Mouse (Mus musculus) embryonic facial prominence, embryonic 13.5 days (tissue): ENCODE results near the gene Tnfrsf1a. TPM values are rescaled to one million over a fixed set of nuclear protein-coding genes. Genes with fewer than 3 reads are reported as not detected.
A peak's percentile ranks its signal among the peaks of the same experiment; 100 is the strongest.
"Not testable (repeated sequence)": the region's sequence is repeated elsewhere in the genome, so short reads cannot be mapped to it uniquely, and the experiment has no call there.

ENCODE experiments used
- ATAC-seq: fragments of 200-750 bp; cut with Nextera tagmentation; 2 replicates; pipeline ENCODE4 v1.8.0; 2017; ENCODE audit warnings: low read depth; ENCODE audit not compliant: insufficient number of reproducible peaks, insufficient read depth, low FRiP score, low TSS enrichment
- H3K27ac ChIP-seq: fragments of 300-500 bp; sonication (generic); 2 replicates; pipeline ENCODE4 v1.5.1; 2015; ENCODE audit warnings: moderate library complexity, mild to moderate bottlenecking, inconsistent platforms
- H3K27me3 ChIP-seq: fragments of 300-500 bp; sonication (generic); 2 replicates; pipeline ENCODE4 v1.6.1; 2015; ENCODE audit warnings: mild to moderate bottlenecking, inconsistent platforms
- H3K36me3 ChIP-seq: fragments of 300-500 bp; sonication (generic); 2 replicates; pipeline ENCODE4 v1.6.1; 2015; ENCODE audit warnings: mild to moderate bottlenecking, inconsistent platforms
- H3K4me1 ChIP-seq: fragments of 300-500 bp; sonication (generic); 2 replicates; pipeline ENCODE4 v1.6.1; 2015; ENCODE audit warnings: inconsistent platforms
- H3K4me2 ChIP-seq: fragments of 300-500 bp; sonication (generic); 2 replicates; pipeline ENCODE4 v1.6.1; 2015; ENCODE audit warnings: moderate library complexity, mild to moderate bottlenecking, inconsistent platforms
- H3K4me3 ChIP-seq: fragments of 300-500 bp; sonication (generic); 2 replicates; pipeline ENCODE4 v1.5.1; 2015; ENCODE audit warnings: mild to moderate bottlenecking, inconsistent platforms
- H3K9ac ChIP-seq: fragments of 300-500 bp; sonication (generic); 2 replicates; pipeline ENCODE4 v1.6.1; 2015; ENCODE audit warnings: mild to moderate bottlenecking, inconsistent platforms
- H3K9me3 ChIP-seq: fragments of 300-500 bp; sonication (generic); 2 replicates; pipeline ENCODE4 v1.6.1; 2016; ENCODE audit warnings: inconsistent platforms
- WGBS: fragments of 180-500 bp; shearing (Covaris S2); methylation state at CpG from one replicate; pipeline ENCODE4 v1.1.7; 2015; ENCODE audit warnings: mixed read lengths; 5-methylcytosine and 5-hydroxymethylcytosine counted together
- polyA plus RNA-seq: library from polyadenylated mRNA; unstranded; fragments of >200 nt; fragmentation: Nextera tagmentation; extraction: Ambion mirVana; gene quantifications from 2 replicates; pipeline ENCODE4 v1.2.1, GENCODE M21; 2015

Gene Tnfrsf1a
- polyA plus RNA-seq: 62.3 and 67.9 TPM in 2 replicates

GRCm38 (mm10) chr6:125348721-125349574 is at the start of gene Tnfrsf1a:
TSS of gene Tnfrsf1a (plus strand) at chr6:125349362.
- Histone ChIP-seq H3K27ac (peak within 1 kb of the TSS; percentile 91), H3K9ac (peak within 1 kb of the TSS; percentile 83), H3K9me3 (no peaks in the 10 kb centered on the region), H3K4me1 (peaks cover 54% of the 10 kb centered on the region), H3K36me3 (no peaks in the 10 kb centered on the region), H3K27me3 (no peaks in the 10 kb centered on the region), H3K4me3 (peak within 1 kb of the TSS; percentile 80), H3K4me2 (peak within 1 kb of the TSS; percentile 90)
- WGBS: 6% methylated on average over 22 of the region's 22 CpGs
- no peak for ATAC-seq

DNA sequence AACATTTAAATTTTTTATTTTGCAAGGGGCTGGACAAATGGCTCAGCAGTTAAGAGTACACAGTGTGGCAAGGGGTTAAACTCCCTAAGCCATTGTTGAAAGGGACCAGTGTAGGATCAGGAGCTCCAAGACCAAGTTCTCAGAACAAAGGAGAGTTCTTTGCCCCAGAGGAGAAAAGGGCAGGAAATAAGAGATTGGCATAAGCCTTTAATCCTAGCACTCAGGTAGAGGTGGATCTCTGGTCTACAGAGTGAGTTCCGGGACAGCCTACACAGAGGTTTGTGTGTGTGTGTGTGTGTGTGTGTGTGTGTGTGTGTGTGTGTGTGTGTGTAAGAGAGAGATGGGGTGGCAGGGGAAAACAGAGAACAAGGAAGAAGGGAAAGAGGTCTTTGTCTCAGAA is 48.2 kb upstream of the Tnfrsf1a start:
- Histone ChIP-seq H3K4me3 (no peak overlapping the region), H3K27ac (no peak overlapping the region)
- 50% methylated on average over 1 of the region's 1 CpGs for WGBS

GRCm38 (mm10) chr6:125302231-125302982 is 46.8 kb upstream of the Tnfrsf1a start:
- H3K27ac ChIP-seq: 0 out of 2 replicates have a peak overlapping the region, but pooled peaks have one; percentile 48

More for the DNA sequence above, 48.2 kb upstream of the Tnfrsf1a start:
- Histone ChIP-seq H3K36me3 (peaks cover 2% of the 10 kb centered on the region), H3K9ac (no peak overlapping the region), H3K27me3 (no peaks in the 10 kb centered on the region), H3K4me2 (no peak overlapping the region), H3K9me3 (no peaks in the 10 kb centered on the region), H3K4me1 (peaks cover 14% of the 10 kb centered on the region)
- no peak for ATAC-seq

DNA sequence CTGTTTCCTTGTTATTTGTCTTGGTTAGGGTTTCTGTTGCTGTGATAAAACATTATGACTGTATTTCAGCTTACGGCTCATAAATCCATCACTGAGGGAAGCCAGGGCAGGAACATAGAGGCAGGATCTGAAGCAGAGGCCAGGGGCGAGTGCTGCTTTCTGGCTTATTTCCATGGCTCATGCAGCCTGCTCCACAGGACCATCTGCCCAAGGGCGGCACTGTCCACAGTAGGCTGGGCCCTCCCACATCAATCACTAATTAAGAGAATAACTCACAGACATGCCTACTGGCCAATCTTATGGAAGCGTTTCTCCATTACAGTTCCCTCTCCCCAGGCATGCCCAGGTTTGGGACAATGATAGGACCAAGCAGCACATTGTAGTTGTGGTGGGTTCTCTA is 45.9 kb upstream of the Tnfrsf1a start:
- no peak overlapping the region for H3K4me3 ChIP-seq
- H3K9ac ChIP-seq: no peak overlapping the region
- 75% methylated on average over 4 of the region's 4 CpGs for WGBS
- H3K4me2 ChIP-seq: no peak overlapping the region
- peaks cover 14% of the 10 kb centered on the region for H3K4me1 ChIP-seq
- H3K9me3 ChIP-seq: no peaks in the 10 kb centered on the region
- no peak overlapping the region for H3K27ac ChIP-seq
- H3K27me3 ChIP-seq: no peaks in the 10 kb centered on the region
- ATAC-seq: no peak
- peaks cover 15% of the 10 kb centered on the region for H3K36me3 ChIP-seq

More at GRCm38 (mm10) chr6:125302231-125302982, 46.8 kb upstream of the Tnfrsf1a start:
- Histone ChIP-seq H3K4me3 (no peak overlapping the region), H3K9me3 (no peaks in the 10 kb centered on the region), H3K9ac (no peak overlapping the region), H3K27me3 (no peaks in the 10 kb centered on the region), H3K4me1 (peaks cover 14% of the 10 kb centered on the region), H3K36me3 (peaks cover 15% of the 10 kb centered on the region), H3K4me2 (no peak overlapping the region)
- no peak for ATAC-seq
- WGBS: 58% methylated on average over 24 of the region's 24 CpGs

DNA sequence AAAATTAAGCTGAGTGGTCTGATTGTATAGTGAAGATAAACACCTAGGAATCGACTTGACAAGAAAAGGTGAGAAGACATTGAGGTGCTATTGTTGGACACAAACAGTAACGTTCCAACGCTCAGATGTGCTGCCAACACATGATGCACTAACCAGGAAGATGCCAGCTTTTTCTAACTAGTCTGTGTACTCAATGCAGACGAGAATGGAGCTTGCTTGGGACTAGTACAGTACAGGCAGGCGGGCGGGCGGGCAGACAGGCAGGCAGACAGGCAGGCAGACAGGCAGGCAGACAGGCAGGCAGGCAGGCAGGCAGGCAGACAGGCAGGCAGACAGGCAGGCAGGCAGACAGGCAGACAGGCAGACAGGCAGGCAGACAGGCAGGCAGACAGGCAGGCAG is 44.8 kb upstream of the Tnfrsf1a start:
- H3K27me3 ChIP-seq, H3K4me3 ChIP-seq, H3K27ac ChIP-seq, H3K4me2 ChIP-seq, ATAC-seq, H3K9ac ChIP-seq, H3K9me3 ChIP-seq: not testable (repeated sequence)
- Histone ChIP-seq H3K4me1 (peaks cover 23% of the 10 kb centered on the region), H3K36me3 (peaks cover 15% of the 10 kb centered on the region)
- WGBS: 87% methylated on average over 7 of the region's 7 CpGs

GRCm38 (mm10) chr6:125305465-125305864 is 43.7 kb upstream of the Tnfrsf1a start:
- Histone ChIP-seq H3K4me2 (no peak overlapping the region), H3K4me1 (peaks cover 23% of the 10 kb centered on the region), H3K9me3 (no peaks in the 10 kb centered on the region), H3K4me3 (no peak overlapping the region), H3K36me3 (peaks cover 15% of the 10 kb centered on the region), H3K27me3 (no peaks in the 10 kb centered on the region), H3K9ac (no peak overlapping the region), H3K27ac (no peak overlapping the region)
- 82% methylated on average over 6 of the region's 6 CpGs for WGBS
- ATAC-seq: no peak

DNA sequence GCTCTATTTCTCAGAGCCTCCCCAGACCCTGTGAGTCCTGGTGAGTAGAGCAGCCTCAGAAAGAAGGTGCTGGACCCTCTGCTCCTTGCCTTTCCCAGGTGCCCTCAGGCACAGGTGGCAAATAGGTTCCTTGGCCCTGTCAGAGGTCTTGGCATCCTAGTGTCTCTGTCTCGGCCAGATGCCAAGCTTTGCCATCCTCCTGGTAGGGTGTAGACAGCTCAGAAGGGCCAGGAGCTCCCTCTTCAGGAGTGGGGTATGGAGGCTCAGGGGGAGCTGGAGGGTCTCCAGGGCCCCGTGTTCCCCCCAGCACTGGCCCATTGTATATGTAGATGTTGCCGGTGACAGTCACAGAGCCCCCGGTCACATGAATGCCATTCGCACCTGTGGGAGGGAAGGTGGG is 42.1 kb upstream of the Tnfrsf1a start:
- Histone ChIP-seq H3K27me3 (no peaks in the 10 kb centered on the region), H3K9me3 (no peaks in the 10 kb centered on the region), H3K9ac (no peak overlapping the region), H3K4me1 (peaks cover 30% of the 10 kb centered on the region), H3K4me3 (no peak overlapping the region), H3K36me3 (peaks cover 22% of the 10 kb centered on the region), H3K27ac (no peak overlapping the region), H3K4me2 (no peak overlapping the region)
- no peak for ATAC-seq
- 88% methylated on average over 5 of the region's 5 CpGs for WGBS

DNA sequence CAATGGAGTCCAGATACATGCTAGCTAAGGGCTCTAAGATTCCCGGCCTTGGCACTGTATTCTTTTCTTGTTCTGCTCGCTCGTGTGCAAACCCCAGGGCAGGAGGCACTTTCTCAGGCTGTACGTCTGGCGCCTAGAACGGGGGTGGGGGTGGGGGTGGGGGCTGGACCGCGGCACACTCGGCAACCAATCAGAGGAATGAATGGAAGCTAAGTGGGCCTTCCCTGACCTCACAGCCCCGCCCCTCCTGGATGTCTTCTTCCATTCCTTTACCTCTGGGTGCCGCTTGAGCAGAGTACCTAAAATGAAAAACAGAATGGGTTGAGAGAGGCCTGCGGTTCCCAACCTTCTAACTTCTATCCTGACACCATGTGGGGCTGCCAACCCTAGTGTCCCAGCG is 40.2 kb upstream of the Tnfrsf1a start:
- H3K9ac ChIP-seq: no peak overlapping the region
- WGBS: 6% methylated on average over 13 of the region's 13 CpGs
- ATAC-seq: 0 out of 2 replicates have a peak, but pooled peaks have one; percentile 35

GRCm38 (mm10) chr6:125309406-125309805 is 39.8 kb upstream of the Tnfrsf1a start:
- ATAC-seq: no peak
- peak overlapping the region; percentile 43; the same call in 1 of the 2 replicates for H3K4me2 ChIP-seq
- H3K27ac ChIP-seq: no peak overlapping the region; the same call in 1 of the 2 replicates
- peaks cover 41% of the 10 kb centered on the region for H3K4me1 ChIP-seq
- peaks cover 22% of the 10 kb centered on the region for H3K36me3 ChIP-seq
- WGBS: 52% methylated on average over 5 of the region's 5 CpGs
- no peaks in the 10 kb centered on the region for H3K9me3 ChIP-seq
- no peak overlapping the region for H3K9ac ChIP-seq
- H3K4me3 ChIP-seq: no peak overlapping the region
- no peaks in the 10 kb centered on the region for H3K27me3 ChIP-seq

More for the DNA sequence above, 40.2 kb upstream of the Tnfrsf1a start:
- peak overlapping the region; percentile 43 for H3K4me2 ChIP-seq
- peaks cover 22% of the 10 kb centered on the region for H3K36me3 ChIP-seq
- no peaks in the 10 kb centered on the region for H3K27me3 ChIP-seq
- H3K4me1 ChIP-seq: peaks cover 36% of the 10 kb centered on the region
- H3K9me3 ChIP-seq: no peaks in the 10 kb centered on the region
- no peak overlapping the region for H3K4me3 ChIP-seq
- H3K27ac ChIP-seq: no peak overlapping the region; the same call in 1 of the 2 replicates

DNA sequence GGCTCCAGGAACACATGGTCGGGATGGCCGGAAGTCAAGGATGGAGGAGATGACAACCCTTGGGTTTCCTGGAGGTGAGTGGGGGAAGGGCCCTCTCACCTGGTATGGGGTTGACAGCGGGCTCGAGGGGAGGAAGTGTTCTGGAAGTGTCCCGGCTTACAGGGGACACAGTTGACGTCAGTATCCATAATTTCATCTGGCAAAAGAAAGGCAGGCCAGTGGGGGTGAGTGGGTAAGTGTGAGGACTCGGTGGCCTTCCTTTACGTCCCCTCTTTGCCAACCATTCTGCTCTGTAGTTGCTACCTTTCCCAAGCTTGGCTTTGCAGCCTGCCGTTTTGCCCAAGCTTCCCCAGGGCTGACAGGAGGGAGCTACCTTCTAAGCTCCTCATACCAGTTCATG is 37.0 kb upstream of the Tnfrsf1a start:
- Histone ChIP-seq H3K36me3 (peaks cover 9% of the 10 kb centered on the region), H3K9me3 (no peaks in the 10 kb centered on the region), H3K4me2 (peak overlapping the region; percentile 74), H3K27me3 (no peaks in the 10 kb centered on the region), H3K9ac (peak overlapping the region; percentile 81; the same call in 1 of the 2 replicates), H3K27ac (no peak overlapping the region), H3K4me1 (peaks cover 41% of the 10 kb centered on the region), H3K4me3 (peak overlapping the region; percentile 52; the same call in 1 of the 2 replicates)
- no peak for ATAC-seq
- WGBS: 75% methylated on average over 9 of the region's 9 CpGs

DNA sequence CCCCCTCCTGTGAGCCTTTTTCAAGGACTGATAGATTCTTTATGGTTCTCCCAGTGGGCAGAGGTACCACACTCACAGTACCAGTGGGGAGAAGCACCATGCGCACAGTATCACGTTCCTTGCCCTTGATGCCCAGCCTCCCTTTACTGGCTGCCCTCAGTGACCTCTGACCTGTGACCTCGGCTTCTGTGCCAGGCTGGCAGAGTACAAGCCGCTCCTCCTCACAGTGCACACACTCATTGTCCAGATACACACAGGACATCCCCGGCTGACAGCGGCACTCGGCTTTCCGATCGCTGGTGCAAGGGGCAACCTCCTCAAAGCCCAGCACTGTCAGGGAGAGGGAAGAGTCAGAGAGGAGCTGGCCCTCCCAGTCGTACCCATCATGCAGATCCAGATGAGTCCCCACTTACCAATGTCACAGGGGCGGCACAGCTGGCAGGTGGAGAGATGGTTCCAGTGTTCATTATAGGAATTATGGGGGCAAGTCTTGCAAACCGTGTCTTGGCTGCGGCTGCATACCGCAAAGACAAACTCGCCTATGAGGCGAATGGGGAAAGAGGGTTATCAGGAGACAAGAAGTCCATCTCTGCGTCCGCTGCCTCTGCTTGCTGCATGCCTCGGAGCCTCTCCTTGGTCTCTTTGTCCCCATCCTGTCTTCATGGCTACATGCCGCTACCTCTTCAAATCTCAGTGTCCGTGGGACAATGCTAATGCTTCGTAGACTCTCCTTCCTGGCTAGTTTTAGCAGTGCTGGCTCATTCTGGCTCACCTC is 36.4 kb upstream of the Tnfrsf1a start:
- peak overlapping the region; percentile 81 for H3K9ac ChIP-seq
- 70% methylated on average over 22 of the region's 22 CpGs for WGBS
- no peak for ATAC-seq
- 0 out of 2 replicates have a peak overlapping the region, but pooled peaks have one; percentile 64 for H3K27ac ChIP-seq
- H3K4me1 ChIP-seq: peaks cover 41% of the 10 kb centered on the region
- peaks cover 7% of the 10 kb centered on the region; the same call in 1 of the 2 replicates for H3K36me3 ChIP-seq
- H3K4me3 ChIP-seq: peak overlapping the region; percentile 52
- peak overlapping the region; percentile 74 for H3K4me2 ChIP-seq
- no peaks in the 10 kb centered on the region for H3K27me3 ChIP-seq
- H3K9me3 ChIP-seq: no peaks in the 10 kb centered on the region
